Comparison of ENCODE assay signal across 20 mouse cellular contexts in the genomic region with DNA sequence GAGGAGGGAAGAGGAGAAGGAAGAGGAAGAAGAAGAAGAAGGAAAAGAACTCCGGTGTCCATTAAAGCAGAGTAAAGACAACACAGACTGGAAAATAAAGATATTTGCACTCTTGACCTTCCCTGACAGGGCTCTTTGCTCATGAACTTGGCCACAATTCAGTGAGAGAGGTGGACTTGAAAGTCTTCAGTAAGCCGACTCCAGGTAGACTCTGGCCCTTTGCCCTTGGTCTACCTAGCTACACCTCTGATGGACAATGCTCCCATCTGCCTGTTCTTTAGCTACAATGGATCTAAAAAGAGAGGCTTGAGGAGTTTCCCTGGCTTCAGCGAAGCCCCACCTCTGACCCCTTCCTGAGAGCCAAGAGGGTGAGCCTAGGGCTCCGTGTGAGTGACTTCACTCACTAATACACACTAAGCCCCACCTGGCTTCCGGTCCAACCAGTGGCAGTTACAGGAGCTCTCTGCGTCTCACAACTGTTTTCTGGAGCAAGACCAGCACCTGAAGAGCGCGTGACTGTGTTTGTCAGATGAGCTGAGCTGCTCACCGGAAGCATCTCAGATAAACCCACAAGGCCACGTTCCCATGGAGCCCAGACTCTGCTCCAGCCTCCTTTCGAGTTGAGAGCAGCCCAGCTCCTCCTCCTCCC.
DNase-seq lines count a peak whose midpoint lies in the region; ATAC-seq lines count a peak whose summit lies in the region.
"Had no signal": no experiment of that assay in that cellular context is flagged by ENCODE, and none has a peak within 500 bp of the region (broad histone marks: within the 10 kb centered on the region; RNA-seq: fewer than 3 reads in every experiment).

No protein-coding gene starts in this region.

- H3K9me3 ChIP-seq in liver, embryonic 13.5 days (replicated peaks) = no peaks in the 10 kb centered on the region
- H3K9me3 ChIP-seq in liver, embryonic 12.5 days (replicated peaks) = no peaks in the 10 kb centered on the region
- H3K9me3 ChIP-seq: embryonic facial prominence, embryonic 12.5 days; hindbrain, embryonic 15.5 days; limb, embryonic 12.5 days had no signal

- no peak overlapping the region for H3K4me2 ChIP-seq in liver, embryonic 13.5 days
- H3K4me2 ChIP-seq in liver, embryonic 12.5 days = no peak overlapping the region
- H3K4me2 ChIP-seq: embryonic facial prominence, embryonic 12.5 days; hindbrain, embryonic 15.5 days; limb, embryonic 12.5 days had no signal

- 60% methylated on average over 11 of the region's 11 CpGs for WGBS in liver, embryonic 13.5 days (ENCODE audit: insufficient replicate concordance)
- 70% methylated on average over 11 of the region's 11 CpGs for WGBS in liver, embryonic 12.5 days (ENCODE audit: insufficient replicate concordance)

- no peak overlapping the region for H3K27ac ChIP-seq in liver, embryonic 13.5 days
- no peak overlapping the region for H3K27ac ChIP-seq in liver, embryonic 12.5 days
- H3K27ac ChIP-seq: embryonic facial prominence, embryonic 12.5 days; hindbrain, embryonic 15.5 days; limb, embryonic 12.5 days had no signal

- no peak overlapping the region for H3K4me3 ChIP-seq in liver, embryonic 13.5 days (replicated peaks)
- H3K4me3 ChIP-seq in liver, embryonic 12.5 days = no peak overlapping the region
- H3K4me3 ChIP-seq: embryonic facial prominence, embryonic 12.5 days; erythroblast, embryonic 14.5 days; hindbrain, embryonic 15.5 days; limb, embryonic 12.5 days had no signal

- ATAC-seq in liver, embryonic 13.5 days (ENCODE audit: low read depth) = 0 out of 2 replicates have a peak, but pooled peaks have one; percentile 8
- no peak for ATAC-seq in liver, embryonic 12.5 days
- ATAC-seq: forebrain, embryonic 14.5 days had no signal

- no peaks in the 10 kb centered on the region for H3K27me3 ChIP-seq in liver, embryonic 13.5 days
- no peaks in the 10 kb centered on the region for H3K27me3 ChIP-seq in liver, embryonic 12.5 days (replicated peaks)
- H3K27me3 ChIP-seq: embryonic facial prominence, embryonic 12.5 days; limb, embryonic 12.5 days had no signal

- no peaks in the 10 kb centered on the region for H3K36me3 ChIP-seq in liver, embryonic 13.5 days
- no peaks in the 10 kb centered on the region for H3K36me3 ChIP-seq in liver, embryonic 12.5 days
- H3K36me3 ChIP-seq: embryonic facial prominence, embryonic 12.5 days; hindbrain, embryonic 15.5 days; limb, embryonic 12.5 days had no signal

- H3K4me1 ChIP-seq in liver, embryonic 13.5 days (replicated peaks) = 0 out of 2 replicates have a peak, but pooled peaks cover 6% of the 10 kb centered on the region
- H3K4me1 ChIP-seq in liver, embryonic 12.5 days = 0 out of 2 replicates have a peak, but pooled peaks cover 3% of the 10 kb centered on the region
- H3K4me1 ChIP-seq: embryonic facial prominence, embryonic 12.5 days; hindbrain, embryonic 15.5 days; limb, embryonic 12.5 days had no signal

- no peak overlapping the region for H3K9ac ChIP-seq in liver, embryonic 13.5 days
- no peak overlapping the region for H3K9ac ChIP-seq in liver, embryonic 12.5 days
- H3K9ac ChIP-seq: embryonic facial prominence, embryonic 12.5 days; hindbrain, embryonic 15.5 days; limb, embryonic 12.5 days had no signal

- peak; percentile 32 for DNase-seq in kidney, adult 11 months
- no peak for DNase-seq in kidney, adult 18-20 months
- no peak for DNase-seq in liver, embryonic 13.5 days
- peak; percentile 33 for DNase-seq in thymus, postnatal 0 days (ENCODE audit: low spot score)
- no peak for DNase-seq in thymus, adult 18-20 months
- DNase-seq in T-cell, adult 2 months (ENCODE audit: low spot score) = no peak
- DNase-seq: adrenal gland, adult 8-10 months; cerebellum, adult 9-10 months; gastrocnemius, postnatal 14 days; heart, adult 18-20 months; heart, postnatal 4 days; layer of hippocampus, adult 9-11 months; retina, postnatal 1 day; thymus, postnatal 36 days had no signal

Comparison
In these comparisons a context has a peak if more than half of its experiments do, and no peak if none do; other contexts are left out.
1. DNase-seq: peak in kidney, adult 11 months (single experiment) and thymus, postnatal 0 days (single experiment); none in kidney, adult 18-20 months (single experiment), liver, embryonic 13.5 days (single experiment), thymus, adult 18-20 months (0 of 2) and T-cell, adult 2 months (single experiment).